Mouse (Mus musculus): ENCODE data around the gene Map2k6.
A peak's percentile ranks its signal among the peaks of the same experiment; 100 is the strongest.

Map2k6 gene

GRCm38 (mm10) chr11:110495323-110496060 lies 96.6 kb downstream of the Map2k6 start:
- DNase-seq, result no peak

- no peak for DNase-seq
These were observed 97.1 kb downstream of the Map2k6 start for GRCm38 (mm10) chr11:110496061-110496446.

- no peak for DNase-seq
These were observed 98.8 kb downstream of the Map2k6 start for GRCm38 (mm10) chr11:110497743-110498142.

GRCm38 (mm10) chr11:110498651-110499213 lies 99.8 kb downstream of the Map2k6 start:
- peak; percentile 17 for DNase-seq

- DNase-seq, result no peak
These were observed 104.2 kb downstream of the Map2k6 start for GRCm38 (mm10) chr11:110502937-110503670.

- no peak for DNase-seq
These were observed 112.5 kb downstream of the Map2k6 start for GRCm38 (mm10) chr11:110511466-110511865.

- no peak for DNase-seq
These were observed 119.7 kb downstream of the Map2k6 start for GRCm38 (mm10) chr11:110518648-110519047.

GRCm38 (mm10) chr11:110522906-110523305 lies 124.0 kb downstream of the Map2k6 start:
- no peak for DNase-seq

- no peak for DNase-seq
These were observed 127.2 kb downstream of the Map2k6 start for GRCm38 (mm10) chr11:110526156-110526555.

GRCm38 (mm10) chr11:110531087-110531486 lies 132.2 kb downstream of the Map2k6 start:
- DNase-seq, result no peak

- DNase-seq, result no peak
These were observed 135.9 kb downstream of the Map2k6 start for GRCm38 (mm10) chr11:110534856-110535255.

GRCm38 (mm10) chr11:110536533-110536932 lies 137.6 kb downstream of the Map2k6 start:
- DNase-seq, result no peak

- DNase-seq, result peak; percentile 61
These were observed 138.7 kb downstream of the Map2k6 start for GRCm38 (mm10) chr11:110537602-110538001.

GRCm38 (mm10) chr11:110538206-110538605 lies 139.3 kb downstream of the Map2k6 start:
- DNase-seq, result no peak

GRCm38 (mm10) chr11:110541933-110542332 lies 143.0 kb downstream of the Map2k6 start:
- no peak for DNase-seq

GRCm38 (mm10) chr11:110544419-110545210 lies 145.7 kb downstream of the Map2k6 start:
- no peak for DNase-seq

- DNase-seq, result no peak
These were observed 146.5 kb downstream of the Map2k6 start for GRCm38 (mm10) chr11:110545416-110545815.

- DNase-seq, result no peak
These were observed 152.6 kb downstream of the Map2k6 start for GRCm38 (mm10) chr11:110551471-110551967.

- no peak for DNase-seq
These were observed 163.6 kb downstream of the Map2k6 start for GRCm38 (mm10) chr11:110562320-110563081.

- no peak for DNase-seq
These were observed 164.3 kb downstream of the Map2k6 start for GRCm38 (mm10) chr11:110563272-110563671.

GRCm38 (mm10) chr11:110563801-110564200 lies 164.9 kb downstream of the Map2k6 start:
- no peak for DNase-seq

GRCm38 (mm10) chr11:110566307-110566706 lies 167.4 kb downstream of the Map2k6 start:
- no peak for DNase-seq
